Mouse (Mus musculus): Measurements from ENCODE around the gene Btbd16. TPM values are rescaled to one million over a fixed set of nuclear protein-coding genes. Genes with fewer than 3 reads are reported as not detected.
A peak's percentile ranks its signal among the peaks of the same experiment; 100 is the strongest.

Gene Btbd16
- polyA plus RNA-seq, 1 experiment from 2014 or later, result 0.04 TPM

DNA sequence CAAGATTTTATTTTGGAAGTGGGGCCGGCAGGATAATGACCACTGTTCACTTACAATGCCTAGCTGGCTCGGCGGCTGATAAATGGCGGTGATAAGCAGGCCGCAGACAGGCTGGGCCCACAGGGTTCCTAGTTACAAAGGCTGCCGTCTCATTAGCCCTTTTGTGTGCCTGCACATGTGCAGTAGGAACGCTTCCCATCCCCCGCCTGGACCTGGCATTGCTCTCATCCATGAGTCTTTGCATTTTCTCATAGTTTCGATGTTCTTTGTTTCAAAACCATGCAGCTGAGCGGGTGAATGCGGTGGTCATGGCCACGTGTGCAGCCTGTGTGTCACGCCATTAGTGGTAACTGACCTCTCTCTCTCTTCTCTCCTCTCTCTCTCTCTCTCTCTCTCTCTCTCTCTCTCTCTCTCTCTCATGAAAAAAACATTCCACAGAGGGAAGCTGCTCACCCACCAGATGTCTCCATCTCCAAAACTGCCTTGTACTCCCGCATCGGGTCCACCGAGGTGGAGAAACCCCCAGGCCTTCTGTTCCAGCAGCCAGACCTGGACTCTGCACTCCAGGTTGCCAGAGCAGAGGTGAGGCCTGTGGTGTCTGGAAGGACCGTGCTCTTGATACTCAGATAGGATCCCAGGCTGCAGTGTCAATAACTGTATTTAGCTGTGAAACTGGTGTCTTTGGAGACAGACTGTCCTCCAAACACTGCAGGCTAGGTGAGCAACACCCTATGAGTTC, 22.9 kb upstream of the Btbd16 start:
- Histone ChIP-seq H3K4me1 (no peaks in the 10 kb centered on the region), H3K27ac (no peak overlapping the region), H3K4me2 (no peak overlapping the region), H3K36me3 (peaks cover 74% of the 10 kb centered on the region), H3K4me3 (no peak overlapping the region), H3K9ac (no peak overlapping the region), H3K9me3 (no peaks in the 10 kb centered on the region), H3K27me3 (no peaks in the 10 kb centered on the region)
- 61% methylated on average over 17 of the region's 17 CpGs for WGBS
- ATAC-seq (ENCODE audit: insufficient number of reproducible peaks, low FRiP score, low TSS enrichment, low read depth), result no peak

- no peaks in the 10 kb centered on the region for H3K27me3 ChIP-seq
- H3K27ac ChIP-seq, result no peak overlapping the region
- WGBS, result 83% methylated on average over 9 of the region's 9 CpGs
- ATAC-seq (ENCODE audit: insufficient number of reproducible peaks, low FRiP score, low TSS enrichment, low read depth), result no peak
- H3K4me2 ChIP-seq, result no peak overlapping the region
- H3K9ac ChIP-seq, result no peak overlapping the region
- H3K4me3 ChIP-seq, result no peak overlapping the region
- no peaks in the 10 kb centered on the region for H3K4me1 ChIP-seq
- no peaks in the 10 kb centered on the region for H3K9me3 ChIP-seq
- peaks cover 74% of the 10 kb centered on the region for H3K36me3 ChIP-seq
Measured at GRCm38 (mm10) chr7:130751678-130752077, 22.2 kb upstream of the Btbd16 start.

GRCm38 (mm10) chr7:130754790-130755189, 19.1 kb upstream of the Btbd16 start:
- Histone ChIP-seq H3K9me3 (no peaks in the 10 kb centered on the region), H3K4me1 (no peaks in the 10 kb centered on the region), H3K27me3 (no peaks in the 10 kb centered on the region), H3K27ac (no peak overlapping the region), H3K4me3 (no peak overlapping the region), H3K36me3 (peaks cover 74% of the 10 kb centered on the region), H3K4me2 (no peak overlapping the region), H3K9ac (no peak overlapping the region)
- ATAC-seq (ENCODE audit: insufficient number of reproducible peaks, low FRiP score, low TSS enrichment, low read depth), result no peak
- 97% methylated on average over 2 of the region's 2 CpGs for WGBS

GRCm38 (mm10) chr7:130756343-130756835, 17.5 kb upstream of the Btbd16 start:
- no peak overlapping the region for H3K27ac ChIP-seq
- no peaks in the 10 kb centered on the region for H3K4me1 ChIP-seq
- H3K4me3 ChIP-seq, result no peak overlapping the region
- no peak overlapping the region for H3K4me2 ChIP-seq
- ATAC-seq (ENCODE audit: insufficient number of reproducible peaks, low FRiP score, low TSS enrichment, low read depth), result no peak
- no peak overlapping the region for H3K9ac ChIP-seq
- WGBS, result 82% methylated on average over 7 of the region's 7 CpGs
- H3K9me3 ChIP-seq, result no peaks in the 10 kb centered on the region
- no peaks in the 10 kb centered on the region for H3K27me3 ChIP-seq
- H3K36me3 ChIP-seq, result peaks cover 78% of the 10 kb centered on the region

DNA sequence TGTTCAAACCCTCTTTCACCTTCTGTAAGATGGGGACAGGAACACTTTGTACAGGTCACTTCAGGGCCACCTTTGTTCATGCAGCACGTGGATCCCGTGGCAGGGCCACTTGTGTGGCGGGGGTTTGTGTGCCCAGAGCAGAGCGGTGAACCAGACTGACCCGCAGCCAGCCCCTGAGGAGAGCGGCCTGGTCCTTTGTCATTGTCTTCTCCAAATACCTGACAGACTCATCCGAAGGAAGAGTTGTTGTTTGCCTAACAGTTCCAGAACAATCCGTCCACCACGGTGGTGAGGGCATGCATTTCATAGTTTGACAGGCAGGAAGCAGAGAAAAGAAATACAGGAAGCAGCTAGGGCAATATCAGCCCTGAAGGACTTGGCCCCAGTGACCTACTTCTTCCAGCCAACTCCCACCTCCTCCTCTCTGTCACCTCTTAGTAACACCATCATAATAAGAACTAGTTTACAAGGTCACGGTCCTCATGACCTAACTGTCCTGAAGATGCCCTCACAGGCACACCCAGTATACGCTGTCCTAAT, 16.5 kb upstream of the Btbd16 start:
- 85% methylated on average over 11 of the region's 11 CpGs for WGBS
- no peaks in the 10 kb centered on the region for H3K9me3 ChIP-seq
- H3K27ac ChIP-seq, result no peak overlapping the region
- H3K27me3 ChIP-seq, result no peaks in the 10 kb centered on the region
- no peaks in the 10 kb centered on the region for H3K4me1 ChIP-seq
- no peak overlapping the region for H3K4me3 ChIP-seq
- no peak for ATAC-seq (ENCODE audit: insufficient number of reproducible peaks, low FRiP score, low TSS enrichment, low read depth)
- no peak overlapping the region for H3K9ac ChIP-seq
- no peak overlapping the region for H3K4me2 ChIP-seq
- peaks cover 75% of the 10 kb centered on the region for H3K36me3 ChIP-seq

GRCm38 (mm10) chr7:130762071-130762897, 11.6 kb upstream of the Btbd16 start:
- H3K4me3 ChIP-seq, result no peak overlapping the region
- H3K4me2 ChIP-seq, result no peak overlapping the region
- H3K4me1 ChIP-seq, result no peaks in the 10 kb centered on the region
- ATAC-seq (ENCODE audit: insufficient number of reproducible peaks, low FRiP score, low TSS enrichment, low read depth), result peak; percentile 31; the same call in 1 of the 2 replicates
- H3K9me3 ChIP-seq, result no peaks in the 10 kb centered on the region
- H3K27ac ChIP-seq, result no peak overlapping the region
- H3K36me3 ChIP-seq, result peaks cover 51% of the 10 kb centered on the region
- 41% methylated on average over 17 of the region's 17 CpGs for WGBS
- no peaks in the 10 kb centered on the region for H3K27me3 ChIP-seq
- H3K9ac ChIP-seq, result no peak overlapping the region

DNA sequence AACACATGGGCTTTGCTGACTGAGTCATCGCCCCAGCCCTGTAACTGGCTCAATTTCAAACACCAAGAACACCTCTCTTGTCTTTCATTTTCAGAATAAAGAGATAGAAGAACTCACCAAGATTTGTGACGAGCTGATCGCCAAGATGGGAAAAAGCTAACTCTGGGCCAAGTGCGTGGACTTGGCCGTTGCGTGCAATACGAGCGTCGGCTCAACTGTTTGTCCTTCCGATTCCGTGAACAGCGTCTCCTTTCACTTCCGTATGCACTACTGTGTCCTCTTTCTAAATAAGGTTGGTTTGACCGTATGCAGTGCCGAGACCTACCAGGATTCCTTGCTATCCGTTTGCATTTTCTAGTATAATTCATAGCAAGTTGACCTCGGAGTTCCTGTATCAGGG, 9.7 kb upstream of the Btbd16 start:
- H3K4me3 ChIP-seq, result no peak overlapping the region
- no peak overlapping the region for H3K27ac ChIP-seq
- H3K4me1 ChIP-seq, result no peaks in the 10 kb centered on the region
- H3K27me3 ChIP-seq, result no peaks in the 10 kb centered on the region
- no peaks in the 10 kb centered on the region for H3K9me3 ChIP-seq
- WGBS, result 95% methylated on average over 17 of the region's 17 CpGs
- no peak overlapping the region for H3K4me2 ChIP-seq
- ATAC-seq (ENCODE audit: insufficient number of reproducible peaks, low FRiP score, low TSS enrichment, low read depth), result no peak
- H3K36me3 ChIP-seq, result peaks cover 37% of the 10 kb centered on the region
- no peak overlapping the region for H3K9ac ChIP-seq

DNA sequence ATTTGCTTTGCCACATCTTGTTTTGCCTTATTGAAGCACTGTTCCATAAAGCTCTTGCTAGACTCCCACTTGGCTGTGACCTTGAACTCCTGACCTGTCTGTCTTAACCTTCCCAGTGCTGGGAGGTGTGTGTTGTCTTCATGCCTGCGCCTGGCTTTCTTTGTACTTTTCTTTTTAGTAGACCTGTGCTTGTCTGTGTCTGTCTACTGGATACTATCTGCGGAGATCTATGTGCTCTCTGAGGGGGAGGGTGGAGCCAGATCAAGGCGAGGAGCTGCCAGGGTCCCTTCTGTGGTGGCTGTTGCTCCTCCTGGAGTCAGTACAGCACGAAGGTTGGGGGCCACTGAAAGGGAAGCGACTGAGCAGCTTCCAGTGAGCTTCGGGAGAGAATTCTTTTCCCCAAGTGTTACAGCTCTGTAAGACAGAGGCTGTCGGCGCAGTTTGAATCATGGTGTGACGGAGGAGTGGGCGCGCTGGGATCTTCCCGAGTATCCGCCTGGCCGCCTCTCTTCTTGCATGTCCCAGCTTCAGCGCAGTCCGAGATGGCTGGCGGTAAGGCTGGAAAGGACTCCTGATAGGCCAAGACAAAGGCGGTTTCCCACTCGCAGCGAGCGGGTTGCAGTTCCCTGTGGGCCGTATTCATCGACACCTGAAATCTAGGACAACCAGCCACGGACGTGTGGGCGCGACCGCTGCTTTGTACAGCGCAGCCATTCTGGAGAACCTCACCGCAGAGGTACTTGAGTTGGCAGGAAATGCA, 7.3 kb upstream of the Btbd16 start:
- Histone ChIP-seq H3K36me3 (peaks cover 20% of the 10 kb centered on the region), H3K9ac (no peak overlapping the region), H3K27me3 (no peaks in the 10 kb centered on the region), H3K4me3 (no peak overlapping the region), H3K27ac (no peak overlapping the region), H3K4me1 (0 out of 2 replicates have a peak, but pooled peaks cover 2% of the 10 kb centered on the region), H3K9me3 (no peaks in the 10 kb centered on the region), H3K4me2 (no peak overlapping the region)
- no peak for ATAC-seq (ENCODE audit: insufficient number of reproducible peaks, low FRiP score, low TSS enrichment, low read depth)
- 71% methylated on average over 30 of the region's 30 CpGs for WGBS

- no peak overlapping the region for H3K9ac ChIP-seq
- no peaks in the 10 kb centered on the region for H3K27me3 ChIP-seq
- WGBS, result 88% methylated on average over 4 of the region's 4 CpGs
- H3K9me3 ChIP-seq, result no peaks in the 10 kb centered on the region
- no peak overlapping the region for H3K4me3 ChIP-seq
- peaks cover 18% of the 10 kb centered on the region for H3K36me3 ChIP-seq
- no peak overlapping the region for H3K27ac ChIP-seq
- no peak overlapping the region for H3K4me2 ChIP-seq
- H3K4me1 ChIP-seq, result 0 out of 2 replicates have a peak, but pooled peaks cover 2% of the 10 kb centered on the region
- ATAC-seq (ENCODE audit: insufficient number of reproducible peaks, low FRiP score, low TSS enrichment, low read depth), result no peak
Measured at GRCm38 (mm10) chr7:130768151-130768550, 5.7 kb upstream of the Btbd16 start.

DNA sequence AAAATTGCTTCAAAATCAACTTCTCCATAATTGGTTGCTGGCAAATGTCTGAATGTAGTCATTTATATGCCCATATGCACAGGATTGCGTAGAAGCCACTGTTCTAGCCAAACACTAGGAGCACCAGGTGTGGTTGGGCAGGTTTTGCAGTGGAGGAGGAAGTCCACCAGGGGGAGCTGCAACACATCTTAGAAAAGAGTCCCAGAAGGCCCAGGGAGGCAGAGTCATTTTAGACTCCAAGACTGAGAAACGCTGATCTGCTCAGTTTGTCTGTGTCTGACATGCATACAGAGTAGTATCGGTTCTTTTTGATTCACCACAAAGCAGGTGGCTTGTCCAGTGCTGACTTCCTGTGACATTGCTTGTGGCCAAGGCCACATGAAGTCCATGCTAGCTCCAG, 3.2 kb upstream of the Btbd16 start:
- Histone ChIP-seq H3K9ac (no peak overlapping the region), H3K9me3 (no peaks in the 10 kb centered on the region), H3K4me3 (no peak overlapping the region), H3K36me3 (no peaks in the 10 kb centered on the region), H3K27ac (no peak overlapping the region), H3K4me2 (no peak overlapping the region), H3K27me3 (no peaks in the 10 kb centered on the region), H3K4me1 (0 out of 2 replicates have a peak, but pooled peaks cover 2% of the 10 kb centered on the region)
- ATAC-seq (ENCODE audit: insufficient number of reproducible peaks, low FRiP score, low TSS enrichment, low read depth), result no peak; the same call in 1 of the 2 replicates
- 33% methylated on average over 3 of the region's 3 CpGs for WGBS

DNA sequence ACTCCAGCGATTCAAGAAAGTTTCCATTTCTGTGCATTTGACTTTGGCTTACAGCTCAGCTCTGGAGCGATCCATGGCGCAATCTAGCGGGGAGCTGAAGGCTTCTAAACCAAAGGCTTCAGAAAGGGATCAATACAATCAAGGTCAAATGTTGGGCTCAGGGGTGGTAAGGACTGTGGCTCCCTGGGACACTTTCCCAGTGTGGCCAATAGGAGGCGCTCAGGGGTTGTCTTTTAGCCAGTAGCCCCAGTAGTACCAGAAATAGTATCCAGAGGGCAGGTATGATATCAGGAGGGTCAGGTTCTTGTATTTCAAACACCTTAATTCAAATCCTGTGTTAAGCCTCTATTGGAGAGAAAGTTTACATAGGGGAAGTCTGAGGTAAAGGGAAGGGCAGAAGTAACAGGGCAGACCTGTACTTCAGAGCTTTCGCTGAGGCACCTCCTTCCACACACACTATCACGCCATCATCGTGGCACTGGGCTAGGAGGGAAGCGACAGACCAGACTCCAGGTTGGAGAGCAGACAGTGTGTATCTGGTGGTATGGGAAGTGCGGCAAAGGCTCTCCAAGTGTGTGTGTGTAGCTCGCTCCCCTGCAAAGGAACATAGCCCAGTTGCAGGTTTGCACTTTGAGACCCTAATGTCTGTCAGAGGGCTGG, 568 bp upstream of the Btbd16 start:
- no peak overlapping the region for H3K9ac ChIP-seq
- 70% methylated on average over 11 of the region's 11 CpGs for WGBS
- no peaks in the 10 kb centered on the region for H3K27me3 ChIP-seq
- ATAC-seq (ENCODE audit: insufficient number of reproducible peaks, low FRiP score, low TSS enrichment, low read depth), result no peak
- no peaks in the 10 kb centered on the region for H3K36me3 ChIP-seq
- 0 out of 2 replicates have a peak, but pooled peaks cover 2% of the 10 kb centered on the region for H3K4me1 ChIP-seq
- H3K27ac ChIP-seq, result no peak overlapping the region
- H3K4me2 ChIP-seq, result no peak overlapping the region
- no peaks in the 10 kb centered on the region for H3K9me3 ChIP-seq
- no peak overlapping the region for H3K4me3 ChIP-seq
